Mouse (Mus musculus) hindbrain, embryonic 15.5 days (tissue): Measurements from ENCODE around the gene Serinc5. TPM values are rescaled to one million over a fixed set of nuclear protein-coding genes. Genes with fewer than 3 reads are reported as not detected.

Experiments
- ATAC-seq: fragments of 200-750 bp; cut with Nextera tagmentation; 2 replicates; pipeline ENCODE4 v1.8.0; 2017; ENCODE audit warnings: low read depth, moderate number of reproducible peaks, moderate TSS enrichment; ENCODE audit not compliant: low FRiP score
- H3K27ac ChIP-seq: fragments of 300-500 bp; sonication (generic); replicated peaks from 2 replicates; pipeline ENCODE4 v1.5.1; 2015; ENCODE audit warnings: mild to moderate bottlenecking, inconsistent platforms
- H3K27me3 ChIP-seq: fragments of 300-500 bp; sonication (generic); 2 replicates; pipeline ENCODE4 v1.6.1; 2015; ENCODE audit warnings: control low read depth, inconsistent platforms
- H3K36me3 ChIP-seq: fragments of 300-500 bp; sonication (generic); 2 replicates; pipeline ENCODE4 v1.6.1; 2015; ENCODE audit warnings: control low read depth, inconsistent platforms
- H3K4me1 ChIP-seq: fragments of 300-500 bp; sonication (generic); replicated peaks from 2 replicates; pipeline ENCODE4 v1.6.1; 2015; ENCODE audit warnings: control low read depth, inconsistent platforms
- H3K4me2 ChIP-seq: fragments of 300-500 bp; sonication (generic); 2 replicates; pipeline ENCODE4 v1.6.1; 2015; ENCODE audit warnings: moderate library complexity, mild to moderate bottlenecking, inconsistent platforms
- H3K4me3 ChIP-seq: fragments of 300-500 bp; sonication (generic); 2 replicates; pipeline ENCODE4 v1.5.1; 2015; ENCODE audit warnings: mild to moderate bottlenecking, inconsistent platforms
- H3K9ac ChIP-seq: fragments of 300-500 bp; sonication (generic); 2 replicates; pipeline ENCODE4 v1.6.1; 2015; ENCODE audit warnings: inconsistent platforms
- H3K9me3 ChIP-seq: fragments of 300-500 bp; sonication (generic); 2 replicates; pipeline ENCODE4 v1.6.1; 2016; ENCODE audit warnings: control low read depth, inconsistent platforms
- WGBS: fragments of 180-500 bp; shearing (Covaris S2); methylation state at CpG from one replicate; pipeline ENCODE4 v1.1.7; 2015; 5-methylcytosine and 5-hydroxymethylcytosine counted together
- polyA plus RNA-seq: library from polyadenylated mRNA; unstranded; fragments of >200 nt; fragmentation: Nextera tagmentation; extraction: Ambion mirVana; gene quantifications from 2 replicates; pipeline ENCODE4 v1.2.1, GENCODE M21; 2015

Serinc5 gene
- polyA plus RNA-seq, 1 experiment from 2014 or later, result 17.5 TPM

GRCm38 (mm10) chr13:92693866-92694550 lies 83.1 kb downstream of the Serinc5 start:
- 80% methylated on average over 10 of the region's 10 CpGs for WGBS
- Histone ChIP-seq H3K9me3 (no peaks in the 10 kb centered on the region), H3K9ac (no peak overlapping the region), H3K27me3 (no peaks in the 10 kb centered on the region), H3K4me2 (no peak overlapping the region), H3K27ac (no peak overlapping the region), H3K4me3 (no peak overlapping the region), H3K4me1 (peaks cover 9% of the 10 kb centered on the region), H3K36me3 (no peaks in the 10 kb centered on the region)
- ATAC-seq, result no peak

- Histone ChIP-seq H3K9me3 (no peaks in the 10 kb centered on the region), H3K36me3 (no peaks in the 10 kb centered on the region), H3K4me2 (no peak overlapping the region), H3K9ac (no peak overlapping the region), H3K4me1 (peaks cover 9% of the 10 kb centered on the region), H3K27ac (peak overlapping the region; percentile 1; the same call in 1 of the 2 replicates), H3K27me3 (no peaks in the 10 kb centered on the region), H3K4me3 (no peak overlapping the region)
- WGBS, result 16% methylated on average over 5 of the region's 5 CpGs
- peak; percentile 85; the same call in 1 of the 2 replicates for ATAC-seq
Measured at GRCm38 (mm10) chr13:92696491-92696939, 85.6 kb downstream of the Serinc5 start.

- Histone ChIP-seq H3K4me2 (no peak overlapping the region), H3K27ac (peak overlapping the region; percentile 1; the same call in 1 of the 2 replicates), H3K4me3 (no peak overlapping the region), H3K27me3 (no peaks in the 10 kb centered on the region), H3K4me1 (peaks cover 9% of the 10 kb centered on the region), H3K36me3 (no peaks in the 10 kb centered on the region), H3K9me3 (no peaks in the 10 kb centered on the region), H3K9ac (no peak overlapping the region)
- WGBS, result 84% methylated on average over 4 of the region's 4 CpGs
- ATAC-seq, result no peak
Measured at GRCm38 (mm10) chr13:92697141-92697540, 86.2 kb downstream of the Serinc5 start.

- no peak overlapping the region for H3K27ac ChIP-seq
- no peak overlapping the region for H3K4me3 ChIP-seq
- peaks cover 9% of the 10 kb centered on the region for H3K4me1 ChIP-seq
- WGBS, result 50% methylated on average over 9 of the region's 9 CpGs
- H3K9ac ChIP-seq, result no peak overlapping the region
- H3K27me3 ChIP-seq, result no peaks in the 10 kb centered on the region
- no peaks in the 10 kb centered on the region for H3K9me3 ChIP-seq
- no peak for ATAC-seq
- no peak overlapping the region for H3K4me2 ChIP-seq
- no peaks in the 10 kb centered on the region for H3K36me3 ChIP-seq
Measured at GRCm38 (mm10) chr13:92698781-92699180, 87.9 kb downstream of the Serinc5 start.

- ATAC-seq, result no peak
- Histone ChIP-seq H3K27me3 (no peaks in the 10 kb centered on the region), H3K4me2 (no peak overlapping the region), H3K9ac (no peak overlapping the region), H3K9me3 (no peaks in the 10 kb centered on the region), H3K4me3 (no peak overlapping the region), H3K27ac (no peak overlapping the region), H3K4me1 (peaks cover 9% of the 10 kb centered on the region), H3K36me3 (no peaks in the 10 kb centered on the region)
- WGBS, result 87% methylated on average over 6 of the region's 6 CpGs
Measured at GRCm38 (mm10) chr13:92699395-92699794, 88.5 kb downstream of the Serinc5 start.

- Histone ChIP-seq H3K4me1 (peaks cover 2% of the 10 kb centered on the region), H3K9ac (no peak overlapping the region), H3K27me3 (no peaks in the 10 kb centered on the region), H3K4me2 (no peak overlapping the region), H3K4me3 (no peak overlapping the region), H3K36me3 (peaks cover 12% of the 10 kb centered on the region), H3K9me3 (no peaks in the 10 kb centered on the region), H3K27ac (no peak overlapping the region)
- ATAC-seq, result no peak
- 73% methylated on average over 5 of the region's 5 CpGs for WGBS
Measured at GRCm38 (mm10) chr13:92702035-92702434, 91.1 kb downstream of the Serinc5 start.

GRCm38 (mm10) chr13:92703241-92704027 lies 92.5 kb downstream of the Serinc5 start:
- Histone ChIP-seq H3K36me3 (peaks cover 20% of the 10 kb centered on the region), H3K4me1 (no peaks in the 10 kb centered on the region; the same call in 1 of the 2 replicates), H3K4me3 (no peak overlapping the region), H3K4me2 (no peak overlapping the region), H3K9ac (no peak overlapping the region), H3K9me3 (no peaks in the 10 kb centered on the region), H3K27me3 (0 out of 2 replicates have a peak, but pooled peaks cover 3% of the 10 kb centered on the region), H3K27ac (peak overlapping the region; percentile 25; the same call in 1 of the 2 replicates)
- peak; percentile 89 for ATAC-seq
- 27% methylated on average over 8 of the region's 8 CpGs for WGBS

GRCm38 (mm10) chr13:92704189-92704588 lies 93.3 kb downstream of the Serinc5 start:
- no peak overlapping the region for H3K4me2 ChIP-seq
- peaks cover 20% of the 10 kb centered on the region for H3K36me3 ChIP-seq
- 43% methylated on average over 7 of the region's 7 CpGs for WGBS
- peak overlapping the region; percentile 38; the same call in 1 of the 2 replicates for H3K27ac ChIP-seq
- no peak overlapping the region for H3K9ac ChIP-seq
- H3K4me1 ChIP-seq, result no peaks in the 10 kb centered on the region
- no peaks in the 10 kb centered on the region for H3K9me3 ChIP-seq
- no peak overlapping the region for H3K4me3 ChIP-seq
- H3K27me3 ChIP-seq, result 0 out of 2 replicates have a peak, but pooled peaks cover 3% of the 10 kb centered on the region
- ATAC-seq, result no peak

GRCm38 (mm10) chr13:92705016-92705535 lies 94.2 kb downstream of the Serinc5 start:
- no peak for ATAC-seq
- 90% methylated on average over 7 of the region's 7 CpGs for WGBS
- H3K27ac ChIP-seq, result no peak overlapping the region

GRCm38 (mm10) chr13:92706342-92707061 lies 95.6 kb downstream of the Serinc5 start:
- 92% methylated on average over 9 of the region's 9 CpGs for WGBS
- Histone ChIP-seq H3K4me2 (no peak overlapping the region), H3K4me3 (no peak overlapping the region), H3K36me3 (peaks cover 20% of the 10 kb centered on the region), H3K9ac (no peak overlapping the region), H3K27me3 (0 out of 2 replicates have a peak, but pooled peaks cover 3% of the 10 kb centered on the region), H3K27ac (no peak overlapping the region), H3K4me1 (no peaks in the 10 kb centered on the region), H3K9me3 (no peaks in the 10 kb centered on the region)
- no peak for ATAC-seq

More at GRCm38 (mm10) chr13:92705016-92705535, 94.2 kb downstream of the Serinc5 start:
- Histone ChIP-seq H3K9me3 (no peaks in the 10 kb centered on the region), H3K4me1 (no peaks in the 10 kb centered on the region), H3K27me3 (0 out of 2 replicates have a peak, but pooled peaks cover 3% of the 10 kb centered on the region), H3K4me3 (no peak overlapping the region), H3K4me2 (no peak overlapping the region), H3K9ac (no peak overlapping the region), H3K36me3 (peaks cover 20% of the 10 kb centered on the region)

GRCm38 (mm10) chr13:92707941-92708340 lies 97.0 kb downstream of the Serinc5 start:
- Histone ChIP-seq H3K4me1 (no peaks in the 10 kb centered on the region), H3K27me3 (0 out of 2 replicates have a peak, but pooled peaks cover 3% of the 10 kb centered on the region), H3K9ac (no peak overlapping the region), H3K4me3 (no peak overlapping the region), H3K4me2 (no peak overlapping the region), H3K27ac (no peak overlapping the region), H3K9me3 (no peaks in the 10 kb centered on the region), H3K36me3 (peaks cover 20% of the 10 kb centered on the region)
- 58% methylated on average over 2 of the region's 2 CpGs for WGBS
- ATAC-seq, result no peak
